Mouse (Mus musculus): ENCODE results near the gene Mb21d2.

DNA sequence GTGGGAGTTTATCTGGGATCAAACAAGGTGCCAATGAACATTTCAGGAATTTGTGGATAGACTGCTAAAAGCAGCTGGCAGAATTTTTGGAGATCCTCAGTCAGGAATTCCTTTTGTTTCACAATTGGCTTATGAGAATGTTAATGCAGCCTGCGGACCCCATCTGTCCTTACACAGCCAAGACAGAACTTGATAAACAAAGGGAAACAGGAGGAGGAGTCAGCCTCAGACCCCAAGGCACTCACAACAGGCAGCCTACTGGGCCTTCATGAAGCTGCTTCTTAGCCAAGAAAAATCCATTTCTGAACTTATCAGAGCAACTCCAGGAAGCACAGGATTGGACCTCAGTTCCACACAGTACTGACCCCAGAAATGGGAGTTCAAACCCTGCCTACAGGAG, 120.4 kb downstream of the Mb21d2 start:
- no peak for TF ChIP-seq TAL1 (IDR thresholded peaks at IDR 0.05; ENCODE audit: low read length)
- no peak for TF ChIP-seq GATA1 (IDR thresholded peaks at IDR 0.05; ENCODE audit: low read length)
